Mouse (Mus musculus): ENCODE data around the gene Trib3.

- TF ChIP-seq POLR2A (IDR thresholded peaks at IDR 0.05; ENCODE audit: borderline replicate concordance, insufficient read depth, low read length) = no peak
- no peak for TF ChIP-seq CTCF (IDR thresholded peaks at IDR 0.05; ENCODE audit: borderline replicate concordance, insufficient read depth, low read depth, low read length)
Observed at GRCm38 (mm10) chr2:152393225-152394017, 49.6 kb upstream of the Trib3 start.
